Mouse (Mus musculus) ES-Bruce4 (cell line): ENCODE measurements around the gene Serinc3.

Source experiments
- CTCF ChIP-seq: IDR thresholded peaks from one replicate; pipeline ENCODE4 v1.8.1; 2011; ENCODE audit warnings: low read depth, low read length
- POLR2A ChIP-seq: IDR thresholded peaks from one replicate; pipeline ENCODE4 v1.8.1; 2011; ENCODE audit warnings: low read length; ENCODE audit not compliant: insufficient read depth

GRCm38 (mm10) chr2:163689771-163690170 is 44.8 kb upstream of the Serinc3 start:
- TF ChIP-seq CTCF = no peak
- TF ChIP-seq POLR2A = no peak
